Comparison of ENCODE assay signal across 8 mouse cellular contexts in genomic region chr14:20641438-20641875, GRCm38 (mm10). TPM values are rescaled to one million over a fixed set of nuclear protein-coding genes. Genes with fewer than 3 reads are reported as not detected.
DNase-seq lines count a peak whose midpoint lies in the region; ATAC-seq and TF ChIP-seq lines count a peak whose summit lies in the region.
"Had no signal": no experiment of that assay in that cellular context is flagged by ENCODE, and none has a peak within 500 bp of the region (broad histone marks: within the 10 kb centered on the region; RNA-seq: fewer than 3 reads in every experiment).

No protein-coding gene starts in this region.

- no peak for TF ChIP-seq POLR2A in spleen, adult 2 months (IDR thresholded peaks at IDR 0.05; ENCODE audit: low read depth, low read length)
- TF ChIP-seq POLR2A in limb, embryonic 14.5 days (IDR thresholded peaks at IDR 0.05; ENCODE audit: borderline replicate concordance, extremely low read depth, insufficient read depth, insufficient read length), result no peak

- TF ChIP-seq CTCF in spleen, adult 2 months (IDR thresholded peaks at IDR 0.05; ENCODE audit: extremely low read depth, insufficient read depth, insufficient read length, insufficient replicate concordance), result no peak
- no peak for TF ChIP-seq CTCF in stomach, postnatal 0 days (IDR thresholded peaks at IDR 0.05; ENCODE audit: low read depth)

- peak; percentile 40 for ATAC-seq in erythroblast, adult 5-6 weeks (replicated peaks; ENCODE audit: low FRiP score, poor library complexity, severe bottlenecking)
- ATAC-seq in limb, embryonic 14.5 days (ENCODE audit: low FRiP score, low read depth), result no peak
- ATAC-seq in stomach, postnatal 0 days (ENCODE audit: low FRiP score, low TSS enrichment), result no peak

- H3K9me3 ChIP-seq in limb, embryonic 14.5 days (ENCODE audit: control insufficient read depth, low read length), result no peaks in the 10 kb centered on the region
- no peaks in the 10 kb centered on the region for H3K9me3 ChIP-seq in stomach, postnatal 0 days (ENCODE audit: control insufficient read depth, low read length)

- H3K9ac ChIP-seq in limb, embryonic 14.5 days (ENCODE audit: low read depth, low read length, severe bottlenecking), result peak overlapping the region; percentile 83
- H3K9ac ChIP-seq in stomach, postnatal 0 days (ENCODE audit: low read length), result peak overlapping the region; percentile 93

- DNase-seq in spleen, adult 2 months (ENCODE audit: low read depth in 1 of 2, low spot score in 2 of 2), result no peak
- DNase-seq in spleen, adult 12 weeks (ENCODE audit: low spot score), result no peak
- DNase-seq in limb, embryonic 14.5 days (ENCODE audit: low spot score), result no peak
- DNase-seq in stomach, postnatal 0 days (ENCODE audit: low spot score), result no peak
- no peak for DNase-seq in layer of hippocampus, postnatal 14 days (ENCODE audit: low spot score in 2 of 2)
- no peak for DNase-seq in ovary, postnatal 36 days (ENCODE audit: low spot score)

- H3K4me1 ChIP-seq in spleen, adult 2 months (ENCODE audit: control insufficient read depth, insufficient read depth, insufficient read length), result no peaks in the 10 kb centered on the region
- peaks cover 14% of the 10 kb centered on the region; the same call in 1 of the 2 replicates for H3K4me1 ChIP-seq in limb, embryonic 14.5 days (ENCODE audit: control insufficient read depth, insufficient read depth, low read length)
- no peaks in the 10 kb centered on the region for H3K4me1 ChIP-seq in stomach, postnatal 0 days (replicated peaks; ENCODE audit: control insufficient read depth, insufficient read depth)

- no peaks in the 10 kb centered on the region for H3K27me3 ChIP-seq in spleen, adult 2 months (ENCODE audit: control insufficient read depth, insufficient read depth, low read length)
- H3K27me3 ChIP-seq in limb, embryonic 14.5 days (ENCODE audit: control insufficient read depth, insufficient read depth, low read length), result no peaks in the 10 kb centered on the region
- H3K27me3 ChIP-seq in stomach, postnatal 0 days (ENCODE audit: control insufficient read depth, insufficient read depth, low read length), result no peaks in the 10 kb centered on the region

- H3K4me3 ChIP-seq in spleen, adult 2 months (ENCODE audit: extremely low read depth, insufficient read depth, insufficient read length), result peak overlapping the region; percentile 85
- H3K4me3 ChIP-seq in limb, embryonic 14.5 days (replicated peaks; ENCODE audit: low read length), result peak overlapping the region; percentile 79
- H3K4me3 ChIP-seq in stomach, postnatal 0 days (ENCODE audit: low read depth, low read length), result peak overlapping the region; percentile 75

- peak overlapping the region; percentile 75 for H3K4me2 ChIP-seq in limb, embryonic 14.5 days (replicated peaks; ENCODE audit: low read depth, low read length, severe bottlenecking)
- H3K4me2 ChIP-seq in stomach, postnatal 0 days (replicated peaks; ENCODE audit: low read depth), result peak overlapping the region; percentile 81

- H3K36me3 ChIP-seq in spleen, adult 2 months (ENCODE audit: control insufficient read depth, insufficient read depth, low read length), result no peaks in the 10 kb centered on the region
- H3K36me3 ChIP-seq in limb, embryonic 14.5 days (ENCODE audit: control insufficient read depth, insufficient read depth, low read length), result no peaks in the 10 kb centered on the region
- no peaks in the 10 kb centered on the region for H3K36me3 ChIP-seq in stomach, postnatal 0 days (ENCODE audit: control insufficient read depth, insufficient read depth, low read length)

- no peak for TF ChIP-seq EP300 in stomach, postnatal 0 days (optimal IDR thresholded peaks at IDR 0.05)

- 15% methylated on average over 10 of the region's 10 CpGs for WGBS in spleen, adult 2 months
- WGBS in limb, embryonic 14.5 days, result 19% methylated on average over 10 of the region's 10 CpGs
- 11% methylated on average over 10 of the region's 10 CpGs for WGBS in stomach, postnatal 0 days

- H3K27ac ChIP-seq in spleen, adult 2 months (ENCODE audit: insufficient read depth, low read length), result peak overlapping the region; percentile 97
- peak overlapping the region; percentile 92 for H3K27ac ChIP-seq in limb, embryonic 14.5 days (replicated peaks; ENCODE audit: low read depth, low read length)
- peak overlapping the region; percentile 96 for H3K27ac ChIP-seq in stomach, postnatal 0 days (replicated peaks)

RNA-seq across cellular contexts. Expression of gene Usp54, which starts 0.6 kb away (rescaled TPM):
- 1.9 and 2.1 TPM in 2 replicates for polyA plus RNA-seq in spleen, adult 2 months (2012; rRNA removed)
- total RNA-seq in erythroblast, adult 5-6 weeks (2015; ENCODE audit: low replicate concordance), result 0.58 and 1.7 TPM in 2 replicates
- total RNA-seq in erythroblast, adult 5-6 weeks (2017; ENCODE audit: low replicate concordance), result 2.0 and 3.2 TPM in 2 replicates
- polyA plus RNA-seq in limb, embryonic 14.5 days (2012; rRNA removed), result 16.3 and 17.3 TPM in 2 replicates
- polyA plus RNA-seq in limb, embryonic 14.5 days (2014; fragmentation: Nextera tagmentation; extraction: Ambion mirVana), result 9.6 and 11.0 TPM in 2 replicates
- 3.3 and 3.4 TPM in 2 replicates for polyA plus RNA-seq in stomach, postnatal 0 days (2015; fragmentation: Nextera tagmentation; extraction: Ambion mirVana)
- total RNA-seq in layer of hippocampus, postnatal 14 days (2021), result 10 to 100 TPM; 38.6 to 51.9 TPM

RNA-seq across cellular contexts. Expression of gene Myoz1, which starts 14.9 kb away (rescaled TPM):
- not detected in 2 replicates for polyA plus RNA-seq in spleen, adult 2 months (2012; rRNA removed)
- total RNA-seq in erythroblast, adult 5-6 weeks (2015; ENCODE audit: low replicate concordance), result not detected in 2 replicates
- total RNA-seq in erythroblast, adult 5-6 weeks (2017; ENCODE audit: low replicate concordance), result not detected in 2 replicates
- polyA plus RNA-seq in limb, embryonic 14.5 days (2012; rRNA removed), result 6.9 and 8.5 TPM in 2 replicates
- polyA plus RNA-seq in limb, embryonic 14.5 days (2014; fragmentation: Nextera tagmentation; extraction: Ambion mirVana), result 3.8 and 9.7 TPM in 2 replicates
- polyA plus RNA-seq in stomach, postnatal 0 days (2015; fragmentation: Nextera tagmentation; extraction: Ambion mirVana), result 0.10 TPM in 1 of 2 replicates, not detected in the other
- not detected for total RNA-seq in layer of hippocampus, postnatal 14 days (2021)
- total RNA-seq: hematopoietic stem cell, adult 5-6 weeks had no signal

RNA-seq across cellular contexts. Expression of gene Synpo2l, which starts 26.7 kb away (rescaled TPM):
- polyA plus RNA-seq in spleen, adult 2 months (2012; rRNA removed), result 0.05 and 0.07 TPM in 2 replicates
- not detected in 2 replicates for total RNA-seq in erythroblast, adult 5-6 weeks (2015; ENCODE audit: low replicate concordance)
- total RNA-seq in erythroblast, adult 5-6 weeks (2017; ENCODE audit: low replicate concordance), result not detected in 2 replicates
- polyA plus RNA-seq in limb, embryonic 14.5 days (2012; rRNA removed), result 25.4 and 27.1 TPM in 2 replicates
- polyA plus RNA-seq in limb, embryonic 14.5 days (2014; fragmentation: Nextera tagmentation; extraction: Ambion mirVana), result 25.2 and 31.5 TPM in 2 replicates
- polyA plus RNA-seq in stomach, postnatal 0 days (2015; fragmentation: Nextera tagmentation; extraction: Ambion mirVana), result 0.30 and 0.42 TPM in 2 replicates
- under 1 TPM; 0.35 to 0.57 TPM for total RNA-seq in layer of hippocampus, postnatal 14 days (2021)
- total RNA-seq: hematopoietic stem cell, adult 5-6 weeks had no signal

RNA-seq across cellular contexts. Expression of gene Sec24c, which starts 32.7 kb away (rescaled TPM):
- 181 and 239 TPM in 2 replicates for polyA plus RNA-seq in spleen, adult 2 months (2012; rRNA removed)
- 20.8 and 32.6 TPM in 2 replicates for total RNA-seq in erythroblast, adult 5-6 weeks (2015; ENCODE audit: low replicate concordance)
- total RNA-seq in erythroblast, adult 5-6 weeks (2017; ENCODE audit: low replicate concordance), result 60.1 and 67.7 TPM in 2 replicates
- 149 and 207 TPM in 2 replicates for polyA plus RNA-seq in limb, embryonic 14.5 days (2012; rRNA removed)
- 77.2 and 84.0 TPM in 2 replicates for polyA plus RNA-seq in limb, embryonic 14.5 days (2014; fragmentation: Nextera tagmentation; extraction: Ambion mirVana)
- polyA plus RNA-seq in stomach, postnatal 0 days (2015; fragmentation: Nextera tagmentation; extraction: Ambion mirVana), result 41.4 and 42.9 TPM in 2 replicates
- total RNA-seq in layer of hippocampus, postnatal 14 days (2021), result 100 to 1,000 TPM; 106 to 110 TPM

RNA-seq across cellular contexts. Expression of gene Fut11, which starts 53.3 kb away (rescaled TPM):
- 10.5 and 20.8 TPM in 2 replicates for polyA plus RNA-seq in spleen, adult 2 months (2012; rRNA removed)
- 2.5 and 9.2 TPM in 2 replicates for total RNA-seq in erythroblast, adult 5-6 weeks (2015; ENCODE audit: low replicate concordance)
- 1.5 and 1.7 TPM in 2 replicates for total RNA-seq in erythroblast, adult 5-6 weeks (2017; ENCODE audit: low replicate concordance)
- polyA plus RNA-seq in limb, embryonic 14.5 days (2012; rRNA removed), result 22.6 and 26.7 TPM in 2 replicates
- 26.9 and 29.2 TPM in 2 replicates for polyA plus RNA-seq in limb, embryonic 14.5 days (2014; fragmentation: Nextera tagmentation; extraction: Ambion mirVana)
- 13.0 and 13.7 TPM in 2 replicates for polyA plus RNA-seq in stomach, postnatal 0 days (2015; fragmentation: Nextera tagmentation; extraction: Ambion mirVana)
- total RNA-seq in layer of hippocampus, postnatal 14 days (2021), result 10 to 100 TPM; 18.2 to 18.5 TPM

Comparison
In these comparisons a context has a peak if more than half of its experiments do, and no peak if none do; other contexts are left out.
1. RNA of gene Synpo2l, which starts 26.7 kb away (polyA plus RNA-seq): 25.2 to 31.5 TPM in limb, embryonic 14.5 days; 0.30 to 0.42 TPM in stomach, postnatal 0 days and 0.05 to 0.07 TPM in spleen, adult 2 months; every median in the first group is over 10 times any median in the second.
2. Peak in every context shown above with its lines, with median percentiles within 50 percentile points of each other: H3K27ac ChIP-seq and H3K4me3 ChIP-seq.